Mouse (Mus musculus) liver, embryonic 15.5 days (tissue): ENCODE measurements around the gene Cmc1. TPM values are rescaled to one million over a fixed set of nuclear protein-coding genes. Genes with fewer than 3 reads are reported as not detected.

Experiments used
- ATAC-seq: fragments of 200-750 bp; cut with Nextera tagmentation; 2 replicates; pipeline ENCODE4 v1.8.0; 2017; ENCODE audit warnings: moderate number of reproducible peaks, mild to moderate bottlenecking, moderate library complexity; ENCODE audit not compliant: insufficient read depth
- H3K27ac ChIP-seq: fragments of 300-500 bp; sonication (generic); replicated peaks from 2 replicates; pipeline ENCODE4 v1.5.1; 2015; ENCODE audit warnings: mild to moderate bottlenecking, inconsistent platforms
- H3K27me3 ChIP-seq: fragments of 300-500 bp; sonication (generic); 2 replicates; pipeline ENCODE4 v1.6.1; 2015; ENCODE audit warnings: mild to moderate bottlenecking, inconsistent platforms
- H3K36me3 ChIP-seq: fragments of 300-500 bp; sonication (generic); replicated peaks from 2 replicates; pipeline ENCODE4 v1.6.1; 2015; ENCODE audit warnings: moderate library complexity, mild to moderate bottlenecking, inconsistent platforms
- H3K4me1 ChIP-seq: fragments of 300-500 bp; sonication (generic); replicated peaks from 2 replicates; pipeline ENCODE4 v1.6.1; 2015; ENCODE audit warnings: inconsistent platforms
- H3K4me2 ChIP-seq: fragments of 300-500 bp; sonication (generic); 2 replicates; pipeline ENCODE4 v1.6.1; 2015; ENCODE audit warnings: moderate library complexity, mild to moderate bottlenecking, inconsistent platforms
- H3K4me3 ChIP-seq: fragments of 300-500 bp; sonication (generic); replicated peaks from 2 replicates; pipeline ENCODE4 v1.5.1; 2015; ENCODE audit warnings: mild to moderate bottlenecking, inconsistent platforms
- H3K9ac ChIP-seq: fragments of 300-500 bp; sonication (generic); 2 replicates; pipeline ENCODE4 v1.6.1; 2015; ENCODE audit warnings: moderate library complexity, mild to moderate bottlenecking, inconsistent platforms
- H3K9me3 ChIP-seq: fragments of 300-500 bp; sonication (generic); replicated peaks from 2 replicates; pipeline ENCODE4 v1.6.1; 2016; ENCODE audit warnings: inconsistent platforms
- WGBS: fragments of 180-500 bp; shearing (Covaris S2); methylation state at CpG from one replicate; pipeline ENCODE4 v1.1.7; 2015; ENCODE audit warnings: mixed read lengths; ENCODE audit not compliant: insufficient replicate concordance; 5-methylcytosine and 5-hydroxymethylcytosine counted together
- polyA plus RNA-seq: library from polyadenylated mRNA; unstranded; fragments of >200 nt; fragmentation: Nextera tagmentation; extraction: Ambion mirVana; gene quantifications from 2 replicates; pipeline ENCODE4 v1.2.1, GENCODE M21; 2015

Cmc1 gene
- polyA plus RNA-seq, 1 experiment from 2014 or later: 17.5 TPM

DNA sequence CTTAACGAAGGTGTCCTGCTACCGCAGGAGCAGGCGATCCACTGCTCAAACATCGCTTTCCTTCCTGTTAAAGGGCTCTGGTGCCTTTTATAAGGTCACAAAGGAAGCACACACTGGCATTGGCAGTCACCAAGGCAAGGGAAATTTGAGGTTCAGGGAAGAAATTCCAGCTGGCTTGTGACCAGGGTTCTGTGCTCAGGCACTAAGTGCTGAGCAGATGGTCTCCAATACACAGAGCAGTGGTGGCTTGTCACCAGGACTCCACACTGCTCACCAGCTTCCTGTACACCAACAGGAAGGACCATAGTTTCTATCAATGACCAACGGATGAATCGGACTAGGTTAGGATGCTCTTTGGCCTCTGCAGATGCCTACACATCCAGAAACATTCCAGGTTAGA lies 79.5 kb downstream of the Cmc1 start:
- 86% methylated on average over 6 of the region's 6 CpGs for WGBS

DNA sequence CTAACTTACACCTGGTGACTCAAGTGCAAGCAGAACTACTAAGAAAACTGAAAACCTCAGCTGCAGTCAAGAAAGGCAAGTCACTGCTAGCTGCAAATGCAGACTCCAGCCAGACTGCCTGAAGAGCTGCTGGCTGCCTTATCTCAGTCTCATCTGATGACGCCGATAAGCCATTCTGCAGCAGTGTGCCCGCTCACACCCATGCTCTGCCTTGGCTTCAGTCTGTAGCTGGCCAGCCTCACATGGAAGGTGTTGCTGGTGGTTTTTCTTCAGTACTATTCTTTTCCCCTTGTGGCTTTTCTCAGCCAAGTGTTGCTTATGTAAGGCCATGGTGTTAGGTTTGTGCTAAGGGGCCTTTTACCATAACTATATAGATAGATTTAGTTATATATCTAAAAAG lies 90.9 kb downstream of the Cmc1 start:
- Histone ChIP-seq H3K4me3 (no peak overlapping the region), H3K36me3 (peaks cover 43% of the 10 kb centered on the region), H3K9ac (no peak overlapping the region), H3K9me3 (no peaks in the 10 kb centered on the region), H3K4me2 (no peak overlapping the region), H3K27ac (no peak overlapping the region), H3K27me3 (no peaks in the 10 kb centered on the region), H3K4me1 (no peaks in the 10 kb centered on the region; the same call in 1 of the 2 replicates)
- WGBS: 79% methylated on average over 3 of the region's 3 CpGs
- no peak for ATAC-seq

More for the DNA sequence above, 79.5 kb downstream of the Cmc1 start:
- Histone ChIP-seq H3K4me1 (peaks cover 24% of the 10 kb centered on the region), H3K27me3 (no peaks in the 10 kb centered on the region), H3K4me2 (no peak overlapping the region), H3K9ac (no peak overlapping the region), H3K9me3 (no peaks in the 10 kb centered on the region), H3K36me3 (peaks cover 25% of the 10 kb centered on the region), H3K27ac (no peak overlapping the region), H3K4me3 (no peak overlapping the region)
- no peak for ATAC-seq

DNA sequence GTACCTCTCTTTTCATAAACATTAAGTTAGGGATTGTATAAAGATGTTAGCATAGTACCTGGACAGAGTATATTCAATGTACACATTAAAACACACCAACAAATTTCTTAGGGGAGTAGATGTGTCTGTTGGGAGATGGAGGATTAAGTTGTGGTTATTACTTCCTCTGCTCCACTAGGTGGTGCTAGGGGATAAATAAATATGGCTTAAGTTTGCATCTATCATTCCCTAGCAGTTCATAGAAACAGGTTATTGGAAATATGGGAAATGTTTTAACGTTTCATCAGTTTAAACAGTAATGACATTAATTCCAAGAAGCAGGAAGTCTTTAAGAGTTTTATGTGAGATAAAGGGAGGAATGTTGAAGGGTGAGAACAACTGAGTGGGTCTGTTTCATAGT lies 96.7 kb downstream of the Cmc1 start:
- Histone ChIP-seq H3K27me3 (no peaks in the 10 kb centered on the region), H3K9me3 (no peaks in the 10 kb centered on the region), H3K4me3 (no peak overlapping the region), H3K4me2 (no peak overlapping the region), H3K9ac (no peak overlapping the region), H3K4me1 (no peaks in the 10 kb centered on the region), H3K27ac (no peak overlapping the region), H3K36me3 (peaks cover 42% of the 10 kb centered on the region)
- 27% methylated on average over 1 of the region's 1 CpGs for WGBS
- no peak for ATAC-seq

DNA sequence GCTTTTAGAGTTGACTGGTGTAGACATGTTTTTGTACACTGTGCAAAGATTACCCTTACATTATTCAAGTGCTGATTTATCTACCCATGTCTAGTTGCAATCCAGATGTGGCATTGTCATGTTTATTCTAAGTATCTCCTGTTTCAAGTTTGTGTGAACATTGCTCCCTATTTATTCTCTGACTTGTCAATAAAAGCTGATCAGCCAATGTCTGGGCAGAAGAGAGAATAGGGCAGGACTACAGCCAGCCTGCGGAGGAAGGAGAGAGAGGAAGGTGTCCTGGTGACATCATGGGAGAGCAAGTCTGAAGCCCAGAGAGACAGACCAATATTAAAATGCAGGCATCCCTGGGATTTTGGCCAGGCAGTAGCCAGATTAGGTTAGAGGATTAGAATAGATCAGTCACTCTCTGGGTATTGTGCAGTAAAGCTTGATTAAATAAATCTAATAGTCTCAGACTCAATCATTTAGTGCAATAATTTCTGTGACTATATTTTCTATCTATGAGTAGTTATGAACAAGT lies 104.9 kb downstream of the Cmc1 start:
- WGBS: 52% methylated on average over 1 of the region's 1 CpGs
- no peak overlapping the region for H3K4me3 ChIP-seq
- peaks cover 17% of the 10 kb centered on the region for H3K36me3 ChIP-seq
- peaks cover 25% of the 10 kb centered on the region for H3K4me1 ChIP-seq
- no peaks in the 10 kb centered on the region for H3K27me3 ChIP-seq
- no peak overlapping the region for H3K27ac ChIP-seq
- no peaks in the 10 kb centered on the region for H3K9me3 ChIP-seq
- H3K9ac ChIP-seq: no peak overlapping the region
- ATAC-seq: no peak
- no peak overlapping the region for H3K4me2 ChIP-seq

DNA sequence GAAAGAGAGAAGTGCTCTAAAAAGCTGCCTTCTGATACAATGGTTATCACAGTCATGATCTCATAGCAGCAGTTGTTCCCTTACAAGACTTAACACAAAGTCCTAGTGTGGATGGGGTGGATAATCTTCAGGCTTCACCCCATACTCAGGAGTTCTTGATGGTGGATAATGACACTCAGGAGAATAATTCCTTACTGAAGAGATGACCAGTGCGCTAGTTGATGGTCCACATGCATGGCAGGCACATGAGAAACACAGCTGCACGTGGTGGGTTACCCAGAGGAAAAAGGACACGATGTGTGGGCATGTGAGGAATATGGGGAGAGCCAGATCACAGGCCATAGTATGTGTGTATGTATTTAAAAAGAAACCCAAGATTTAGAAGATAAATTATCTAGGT lies 106.4 kb downstream of the Cmc1 start:
- Histone ChIP-seq H3K9me3 (no peaks in the 10 kb centered on the region), H3K27me3 (no peaks in the 10 kb centered on the region), H3K9ac (no peak overlapping the region), H3K4me2 (no peak overlapping the region), H3K4me3 (no peak overlapping the region), H3K27ac (no peak overlapping the region), H3K4me1 (peaks cover 29% of the 10 kb centered on the region), H3K36me3 (peaks cover 13% of the 10 kb centered on the region)
- no peak for ATAC-seq
- 92% methylated on average over 3 of the region's 3 CpGs for WGBS

DNA sequence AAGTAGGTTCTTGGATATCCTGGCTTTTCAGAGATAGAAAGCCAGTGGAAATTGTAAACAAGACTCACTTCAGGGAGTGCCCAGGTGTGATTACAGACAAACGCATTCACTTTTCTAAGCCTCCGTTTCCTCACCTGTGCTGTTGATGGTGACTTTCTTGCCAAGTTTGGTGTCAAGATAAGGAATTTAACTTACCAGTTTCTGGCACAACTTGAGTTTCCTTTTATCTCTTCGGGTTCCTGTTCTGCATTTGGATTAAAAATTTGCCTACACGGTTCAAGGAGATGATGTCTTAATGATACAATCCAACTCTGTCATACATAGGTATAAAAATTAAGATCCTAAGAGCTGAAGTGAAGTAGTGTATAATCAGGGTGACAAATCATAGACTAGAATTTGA lies 107.2 kb downstream of the Cmc1 start:
- 56% methylated on average over 4 of the region's 4 CpGs for WGBS
- H3K4me2 ChIP-seq: peak overlapping the region; percentile 87; the same call in 1 of the 2 replicates

DNA sequence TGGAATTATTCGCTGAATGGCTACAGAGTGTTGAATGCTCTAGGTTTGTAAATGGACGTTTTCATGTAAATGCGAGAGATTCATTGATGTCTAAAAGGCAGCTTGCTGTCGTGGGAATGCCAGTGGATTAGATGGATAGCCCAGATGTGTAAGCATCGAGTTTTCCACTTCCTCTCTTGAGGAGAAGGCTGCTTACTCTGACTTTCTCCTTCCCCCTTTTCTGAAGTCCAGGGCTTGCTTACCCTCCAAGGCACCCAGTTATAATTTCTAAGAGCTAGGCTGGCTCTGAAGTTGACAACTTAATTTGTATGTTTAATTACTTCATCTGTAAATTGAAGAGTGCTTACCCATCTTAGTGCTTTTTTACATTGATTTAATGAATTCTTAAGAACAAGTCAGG lies 108.3 kb downstream of the Cmc1 start:
- Histone ChIP-seq H3K9ac (peak overlapping the region; percentile 90), H3K36me3 (peaks cover 5% of the 10 kb centered on the region; the same call in 1 of the 2 replicates), H3K27me3 (no peaks in the 10 kb centered on the region), H3K9me3 (no peaks in the 10 kb centered on the region), H3K4me3 (peak overlapping the region; percentile 90), H3K4me1 (peaks cover 29% of the 10 kb centered on the region), H3K4me2 (peak overlapping the region; percentile 87), H3K27ac (no peak overlapping the region; the same call in 1 of the 2 replicates)
- ATAC-seq: no peak
- WGBS: 18% methylated on average over 5 of the region's 5 CpGs

More for the DNA sequence above, 107.2 kb downstream of the Cmc1 start:
- H3K27me3 ChIP-seq: no peaks in the 10 kb centered on the region
- peaks cover 29% of the 10 kb centered on the region for H3K4me1 ChIP-seq
- H3K27ac ChIP-seq: no peak overlapping the region; the same call in 1 of the 2 replicates
- H3K36me3 ChIP-seq: peaks cover 9% of the 10 kb centered on the region
- no peak overlapping the region; the same call in 1 of the 2 replicates for H3K4me3 ChIP-seq
- no peak for ATAC-seq
- H3K9ac ChIP-seq: no peak overlapping the region
- no peaks in the 10 kb centered on the region for H3K9me3 ChIP-seq

DNA sequence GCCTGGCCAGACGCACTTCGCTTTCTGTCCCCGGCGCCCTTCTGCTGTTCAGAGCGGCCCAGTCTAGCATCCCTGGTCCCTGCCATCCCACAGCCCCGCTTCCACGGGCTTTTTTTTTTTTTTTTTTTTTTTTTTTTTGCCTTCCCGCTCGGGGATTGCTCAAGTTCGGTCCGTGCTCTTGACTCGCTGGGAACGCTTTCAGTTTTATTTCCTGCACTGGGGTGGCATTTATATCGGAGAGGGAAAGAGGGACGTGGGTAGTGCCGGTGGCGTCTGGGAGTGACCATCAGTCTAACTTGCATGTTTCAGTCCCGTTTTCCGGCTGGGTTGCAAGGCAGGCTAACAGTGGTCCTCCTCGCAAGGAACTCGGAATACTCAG lies 109.0 kb downstream of the Cmc1 start:
- Histone ChIP-seq H3K4me1 (peaks cover 29% of the 10 kb centered on the region), H3K4me2 (peak overlapping the region; percentile 87), H3K27ac (peak overlapping the region; percentile 97), H3K27me3 (no peaks in the 10 kb centered on the region), H3K4me3 (peak overlapping the region; percentile 90), H3K9me3 (no peaks in the 10 kb centered on the region), H3K9ac (peak overlapping the region; percentile 90), H3K36me3 (peaks cover 5% of the 10 kb centered on the region; the same call in 1 of the 2 replicates)
- WGBS: under 1% methylated on average over 21 of the region's 21 CpGs
- no peak for ATAC-seq

DNA sequence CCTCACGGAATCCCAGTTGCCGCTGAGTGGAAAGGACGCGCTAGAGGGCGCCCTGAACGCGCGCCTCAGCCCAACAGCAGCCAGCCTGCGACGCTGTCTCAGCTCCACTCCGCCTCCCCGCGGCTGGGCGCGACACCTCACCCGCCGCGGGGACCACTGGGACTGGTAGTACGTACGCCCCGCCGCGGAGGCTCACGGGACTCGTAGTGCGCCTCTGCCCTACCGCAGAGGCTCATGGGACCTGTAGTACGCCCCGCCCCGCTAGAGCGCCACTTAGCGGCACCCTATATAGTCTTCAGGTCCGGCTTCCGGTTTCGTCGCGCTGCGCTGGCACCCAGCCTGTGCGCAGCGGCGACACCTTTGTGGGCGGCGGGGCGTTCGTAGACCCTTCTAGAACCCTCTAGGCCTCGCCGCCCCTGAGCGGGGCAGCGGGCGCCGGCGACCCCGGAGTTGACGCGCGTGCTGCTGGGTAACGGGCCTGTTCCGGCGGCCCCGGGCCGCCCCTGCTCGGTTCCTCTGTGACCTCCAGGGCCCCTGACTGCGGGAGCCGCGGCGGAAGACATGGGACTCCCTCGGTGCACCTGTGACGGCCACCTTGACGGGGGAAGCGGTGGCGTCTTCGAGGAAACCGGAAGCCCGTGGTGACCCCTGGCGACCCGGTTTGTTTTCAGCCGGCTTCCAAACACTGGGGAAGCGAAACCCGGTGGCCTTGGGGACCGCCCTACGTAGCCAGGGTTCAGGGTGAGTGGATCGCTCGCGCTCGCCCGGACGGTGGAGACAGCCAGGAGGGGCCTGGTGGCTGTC lies 109.6 kb downstream of the Cmc1 start, which contains the start of gene Azi2:
Azi2 (plus strand) TSS at position 282 of the 804 bp plus-strand sequence.
- under 1% methylated on average over 87 of the region's 87 CpGs for WGBS
- H3K36me3 ChIP-seq: peaks cover 5% of the 10 kb centered on the region; the same call in 1 of the 2 replicates
- H3K4me2 ChIP-seq: peak within 1 kb of the TSS; percentile 87
- peak within 1 kb of the TSS; percentile 90 for H3K4me3 ChIP-seq
- H3K9ac ChIP-seq: peak within 1 kb of the TSS; percentile 90
- H3K9me3 ChIP-seq: no peaks in the 10 kb centered on the region
- peaks cover 29% of the 10 kb centered on the region for H3K4me1 ChIP-seq
- no peaks in the 10 kb centered on the region for H3K27me3 ChIP-seq
- H3K27ac ChIP-seq: peak within 1 kb of the TSS; percentile 97
- peak; percentile 98 for ATAC-seq

DNA sequence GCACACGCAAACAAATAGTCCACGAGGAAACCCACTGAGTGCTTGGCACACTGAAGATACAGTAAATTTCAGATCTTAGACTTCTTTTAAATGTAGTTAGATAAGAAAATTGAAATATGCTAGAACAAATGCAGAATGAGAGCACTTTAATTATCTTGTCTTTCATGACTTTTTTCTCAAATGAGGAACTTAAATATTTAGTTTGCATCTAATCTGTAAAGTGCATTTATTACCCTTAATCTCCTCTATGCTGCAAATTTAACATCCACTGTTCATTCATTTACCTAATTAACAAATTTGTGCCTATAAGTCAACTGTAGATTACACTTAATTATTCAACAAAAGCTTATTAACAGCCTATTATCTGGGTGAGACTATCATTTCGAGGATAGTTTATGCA lies 115.0 kb downstream of the Cmc1 start:
- Histone ChIP-seq H3K4me2 (no peak overlapping the region), H3K36me3 (no peaks in the 10 kb centered on the region), H3K4me1 (peaks cover 3% of the 10 kb centered on the region), H3K27me3 (no peaks in the 10 kb centered on the region), H3K9me3 (no peaks in the 10 kb centered on the region), H3K9ac (no peak overlapping the region), H3K27ac (no peak overlapping the region), H3K4me3 (no peak overlapping the region)
- WGBS: 53% methylated on average over 3 of the region's 3 CpGs
- ATAC-seq: no peak

DNA sequence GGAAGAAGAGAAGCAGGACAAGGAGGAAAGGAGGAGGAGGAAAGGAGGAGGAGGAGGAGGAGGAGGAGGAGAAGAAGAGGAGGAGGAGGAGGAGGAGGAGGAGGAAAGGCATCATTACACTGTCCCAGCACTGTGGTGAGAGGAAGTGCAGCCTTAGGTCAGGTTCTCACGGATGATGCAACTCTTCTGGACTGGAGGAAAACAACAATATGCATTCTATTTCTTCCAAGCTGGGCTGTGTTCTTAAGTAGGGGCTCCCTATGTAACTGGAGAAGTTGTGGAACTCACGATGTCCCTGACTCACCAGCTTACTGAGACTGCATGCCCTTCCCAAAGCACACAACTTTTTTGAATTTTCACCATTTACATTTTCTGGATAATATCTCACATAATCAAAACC lies 118.3 kb downstream of the Cmc1 start:
- no peak overlapping the region for H3K27ac ChIP-seq
- no peak overlapping the region for H3K4me2 ChIP-seq
- H3K4me3 ChIP-seq: no peak overlapping the region
- WGBS: 21% methylated on average over 2 of the region's 2 CpGs
- no peaks in the 10 kb centered on the region for H3K4me1 ChIP-seq
- H3K36me3 ChIP-seq: no peaks in the 10 kb centered on the region
- no peak for ATAC-seq
- no peak overlapping the region for H3K9ac ChIP-seq
- no peaks in the 10 kb centered on the region for H3K9me3 ChIP-seq
- H3K27me3 ChIP-seq: no peaks in the 10 kb centered on the region
